Mouse (Mus musculus): ENCODE data around the gene Crybb2.

DNA sequence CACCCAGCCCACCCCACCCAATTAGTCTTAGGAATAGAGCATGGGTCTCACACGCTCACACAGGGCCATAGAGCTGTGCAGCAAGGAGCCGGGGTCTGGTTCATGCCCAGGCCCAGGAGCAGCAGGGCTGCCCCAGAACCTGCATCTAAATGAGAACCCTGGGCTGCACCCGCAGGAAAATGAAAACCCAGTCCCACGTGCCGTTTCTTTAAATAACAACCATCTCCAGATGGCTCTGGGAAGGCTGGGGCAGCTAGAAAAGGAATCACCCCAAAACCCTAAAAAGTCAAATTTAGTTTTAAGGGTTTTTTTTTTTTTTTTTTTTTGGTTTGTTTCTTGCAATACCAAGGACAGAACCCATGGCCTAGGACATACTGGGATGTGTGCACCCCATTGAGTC lies 47.4 kb upstream of the Crybb2 start:
- TF ChIP-seq CHD2 (IDR thresholded peaks at IDR 0.05; ENCODE audit: low read depth, low read length) (no peak), ZNF384 (IDR thresholded peaks at IDR 0.05; ENCODE audit: low read depth, low read length) (no peak), ZC3H11A (IDR thresholded peaks at IDR 0.05; ENCODE audit: borderline replicate concordance, low read depth, low read length) (no peak)

Measured in ES-E14 (cell line).